Mouse (Mus musculus) testis, adult 2 months (tissue): ENCODE measurements around the gene Gm20388. TPM values are rescaled to one million over a fixed set of nuclear protein-coding genes. Genes with fewer than 3 reads are reported as not detected.

Experiments used
- H3K27ac ChIP-seq: fragments of 200-500 bp; 2 replicates; pipeline ENCODE4 v1.5.1; 2012; ENCODE audit warnings: low read depth, low read length; ENCODE audit not compliant: control insufficient read depth, insufficient read depth
- H3K27me3 ChIP-seq: fragments of 200-500 bp; 2 replicates; pipeline ENCODE4 v1.6.1; 2012; ENCODE audit warnings: mild to moderate bottlenecking, low read length, moderate library complexity; ENCODE audit not compliant: control insufficient read depth, insufficient read depth
- H3K36me3 ChIP-seq: fragments of 200-500 bp; 2 replicates; pipeline ENCODE4 v1.6.1; 2012; ENCODE audit warnings: mild to moderate bottlenecking, low read length; ENCODE audit not compliant: control insufficient read depth, insufficient read depth
- H3K4me1 ChIP-seq: fragments of 200-500 bp; 2 replicates; pipeline ENCODE4 v1.6.1; 2012; ENCODE audit warnings: low read length; ENCODE audit not compliant: control insufficient read depth, insufficient read depth
- H3K4me3 ChIP-seq: fragments of 200-500 bp; 2 replicates; pipeline ENCODE4 v1.5.1; 2012; ENCODE audit warnings: low read depth, mild to moderate bottlenecking, low read length, moderate library complexity, mixed read lengths; ENCODE audit not compliant: control insufficient read depth
- CTCF ChIP-seq: fragments of 200-500 bp; IDR thresholded peaks from 2 replicates; pipeline ENCODE4 v1.5.1; 2012; ENCODE audit warnings: low read depth, mild to moderate bottlenecking, inconsistent platforms, low read length, moderate library complexity; ENCODE audit not compliant: control insufficient read depth, insufficient read depth, insufficient replicate concordance
- POLR2A ChIP-seq: fragments of 200-500 bp; IDR thresholded peaks from 2 replicates; pipeline ENCODE4 v1.6.1; 2012; ENCODE audit warnings: low read depth, mild to moderate bottlenecking, inconsistent platforms, low read length, moderate library complexity; ENCODE audit not compliant: control insufficient read depth
- polyA plus RNA-seq: library from polyadenylated mRNA; depleted of rRNA; stranded (reverse); fragments of >200 nt; gene quantifications from 2 replicates; pipeline ENCODE4 v1.2.3, GENCODE M21; 2012

Gene Gm20388
- polyA plus RNA-seq, 1 experiment = 5.6 TPM

DNA sequence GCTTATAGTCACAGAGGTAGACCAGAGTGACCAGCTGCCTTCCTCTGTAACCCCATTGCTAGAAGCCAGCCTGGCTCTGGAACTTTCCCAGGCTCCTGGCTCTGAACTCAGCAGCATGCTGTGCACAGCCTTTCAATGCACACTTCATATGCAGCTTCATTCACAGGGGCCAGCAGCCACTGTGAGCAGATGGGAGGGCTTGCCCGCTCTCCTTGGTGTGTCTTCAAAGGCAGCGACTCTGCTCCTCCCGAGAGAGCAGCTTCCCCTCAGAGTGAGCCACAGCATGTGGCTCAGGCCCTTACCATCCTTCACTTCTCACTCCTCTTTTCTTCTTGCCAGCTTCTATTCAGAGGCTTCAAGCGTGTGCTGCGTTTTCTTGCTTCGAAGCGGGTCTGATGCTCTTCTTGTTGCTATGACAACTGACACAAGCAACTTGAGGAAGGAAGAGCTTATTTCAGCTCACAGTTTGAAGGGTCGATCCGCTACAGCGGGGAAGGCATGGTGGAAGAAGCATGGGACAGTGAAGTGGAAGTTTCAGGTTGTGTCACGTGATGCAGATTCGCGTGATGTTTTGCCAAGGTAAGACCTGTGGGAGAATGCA lies 4293.5 kb downstream of the Gm20388 start:
- H3K4me3 ChIP-seq = no peak overlapping the region
- no peaks in the 10 kb centered on the region for H3K27me3 ChIP-seq
- TF ChIP-seq POLR2A (no peak), CTCF (no peak)
- H3K36me3 ChIP-seq = no peaks in the 10 kb centered on the region
- no peak overlapping the region for H3K27ac ChIP-seq
- H3K4me1 ChIP-seq = no peaks in the 10 kb centered on the region

DNA sequence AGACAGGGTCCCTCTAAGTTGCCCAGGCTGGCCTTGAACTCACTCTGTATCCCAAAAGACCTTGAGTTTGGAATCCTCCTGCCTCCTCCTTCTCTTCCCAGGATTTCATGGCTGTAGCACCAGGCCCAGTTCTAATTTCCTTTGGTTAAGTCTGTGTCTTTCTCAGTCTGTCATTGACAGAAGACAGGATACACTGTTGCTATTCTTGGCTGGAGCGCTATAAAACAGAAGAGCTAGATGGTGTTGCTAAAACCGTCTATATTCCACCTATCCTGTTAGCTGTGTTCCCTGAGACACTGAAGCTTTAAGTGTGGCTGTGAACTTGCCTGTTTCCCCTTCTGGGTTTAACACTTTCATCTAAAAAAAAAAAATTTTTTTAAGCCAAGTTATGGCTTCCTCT lies 4301.5 kb downstream of the Gm20388 start:
- no peak overlapping the region for H3K27ac ChIP-seq
- H3K4me3 ChIP-seq = no peak overlapping the region
- TF ChIP-seq POLR2A = no peak
- TF ChIP-seq CTCF = no peak
- no peaks in the 10 kb centered on the region for H3K27me3 ChIP-seq
- no peaks in the 10 kb centered on the region for H3K36me3 ChIP-seq
- no peaks in the 10 kb centered on the region for H3K4me1 ChIP-seq

DNA sequence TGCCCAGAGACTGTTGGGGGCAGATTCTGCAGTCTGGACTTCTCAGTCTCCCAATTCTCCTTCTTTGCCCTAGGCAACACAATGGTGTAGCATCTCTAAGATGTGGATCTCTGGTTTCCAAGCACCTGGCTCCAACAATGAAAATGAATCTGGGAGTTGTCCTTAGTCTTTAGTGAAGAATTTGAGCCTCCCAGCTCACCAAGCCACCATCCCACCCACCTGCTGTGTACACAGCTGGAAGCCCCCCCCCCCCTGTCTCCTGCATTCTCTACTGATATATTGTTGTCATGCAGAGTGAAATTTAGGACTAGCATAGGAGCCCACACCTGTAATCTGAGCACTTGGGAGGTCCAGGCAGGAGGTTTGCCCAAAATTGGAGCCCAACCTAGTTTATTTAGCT lies 4306.3 kb downstream of the Gm20388 start:
- TF ChIP-seq CTCF (no peak), POLR2A (no peak)
- H3K27me3 ChIP-seq = no peaks in the 10 kb centered on the region
- H3K4me3 ChIP-seq = no peak overlapping the region
- no peaks in the 10 kb centered on the region for H3K36me3 ChIP-seq
- H3K27ac ChIP-seq = no peak overlapping the region
- peaks cover 6% of the 10 kb centered on the region for H3K4me1 ChIP-seq

DNA sequence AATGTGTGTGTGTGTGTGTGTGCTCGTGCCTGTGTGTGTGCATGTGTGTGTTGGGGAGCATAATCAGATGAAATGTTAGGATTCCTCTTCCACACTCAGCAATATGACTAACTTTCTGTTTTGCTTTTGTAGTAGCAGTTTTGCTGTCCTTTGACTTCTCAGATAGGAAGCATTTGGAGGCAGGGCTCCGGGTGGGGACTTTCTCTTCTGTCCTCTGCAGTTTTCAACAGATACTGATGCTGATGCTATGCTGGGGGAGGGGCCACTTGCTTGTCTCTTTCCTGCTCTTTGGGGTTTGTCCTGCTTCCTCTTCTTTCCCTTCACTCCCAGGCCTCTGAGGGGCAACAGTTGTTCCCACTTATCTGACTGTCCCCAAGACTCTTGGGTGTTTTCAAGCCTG lies 4319.2 kb downstream of the Gm20388 start:
- Histone ChIP-seq H3K4me1 (peaks cover 13% of the 10 kb centered on the region), H3K4me3 (no peak overlapping the region), H3K27me3 (no peaks in the 10 kb centered on the region), H3K27ac (no peak overlapping the region), H3K36me3 (no peaks in the 10 kb centered on the region)
- TF ChIP-seq CTCF (no peak), POLR2A (no peak)

DNA sequence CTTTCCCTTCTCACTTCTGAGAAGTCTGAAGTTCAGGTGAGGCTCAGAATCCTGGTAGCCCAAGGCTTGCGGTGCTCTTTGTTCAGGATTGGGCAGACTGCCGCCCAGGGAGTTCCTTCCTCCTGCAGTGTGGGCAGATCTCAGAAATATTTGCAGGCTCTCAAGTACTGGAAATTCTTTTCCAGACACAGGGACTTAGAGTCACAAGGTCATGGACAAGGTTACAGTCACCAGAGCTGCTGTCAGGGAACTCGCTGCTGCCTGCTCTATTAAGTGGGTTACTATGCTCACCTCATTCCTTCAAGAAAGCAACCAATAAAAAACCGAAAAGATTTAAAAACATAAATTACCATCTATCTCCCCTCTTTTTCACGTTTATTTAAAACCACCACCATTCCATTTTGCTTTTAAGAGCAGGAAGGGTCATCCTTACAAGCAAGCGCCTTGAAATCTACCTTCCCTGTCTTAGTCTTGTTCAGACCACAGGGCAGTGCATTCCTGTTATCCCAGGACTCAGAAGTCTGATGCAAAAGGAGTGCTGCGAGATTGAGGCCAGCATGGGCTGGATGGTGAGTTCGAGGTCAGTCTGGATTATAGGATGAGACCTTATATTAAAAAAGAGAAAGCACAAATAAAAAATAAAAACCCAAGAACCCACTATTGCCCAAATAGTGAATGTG lies 4320.0 kb downstream of the Gm20388 start:
- Histone ChIP-seq H3K4me3 (peak overlapping the region; percentile 33; the same call in 1 of the 2 replicates), H3K27ac (no peak overlapping the region), H3K36me3 (no peaks in the 10 kb centered on the region), H3K27me3 (no peaks in the 10 kb centered on the region), H3K4me1 (peaks cover 13% of the 10 kb centered on the region)
- TF ChIP-seq CTCF = no peak
- TF ChIP-seq POLR2A = no peak

- peak within 1 kb of the TSS; percentile 75 for H3K4me3 ChIP-seq
- TF ChIP-seq CTCF = no peak
- TF ChIP-seq POLR2A = no peak
- H3K27ac ChIP-seq = no peak within 1 kb of the TSS
- H3K4me1 ChIP-seq = peaks cover 13% of the 10 kb centered on the region
- no peaks in the 10 kb centered on the region for H3K36me3 ChIP-seq
- no peaks in the 10 kb centered on the region for H3K27me3 ChIP-seq
Observed at GRCm38 (mm10) chr8:124231176-124231484, 4320.5 kb downstream of the Gm20388 start, which contains the start of gene Galnt2. Gene Galnt2, plus strand, starts transcription at chr8:124231391.

DNA sequence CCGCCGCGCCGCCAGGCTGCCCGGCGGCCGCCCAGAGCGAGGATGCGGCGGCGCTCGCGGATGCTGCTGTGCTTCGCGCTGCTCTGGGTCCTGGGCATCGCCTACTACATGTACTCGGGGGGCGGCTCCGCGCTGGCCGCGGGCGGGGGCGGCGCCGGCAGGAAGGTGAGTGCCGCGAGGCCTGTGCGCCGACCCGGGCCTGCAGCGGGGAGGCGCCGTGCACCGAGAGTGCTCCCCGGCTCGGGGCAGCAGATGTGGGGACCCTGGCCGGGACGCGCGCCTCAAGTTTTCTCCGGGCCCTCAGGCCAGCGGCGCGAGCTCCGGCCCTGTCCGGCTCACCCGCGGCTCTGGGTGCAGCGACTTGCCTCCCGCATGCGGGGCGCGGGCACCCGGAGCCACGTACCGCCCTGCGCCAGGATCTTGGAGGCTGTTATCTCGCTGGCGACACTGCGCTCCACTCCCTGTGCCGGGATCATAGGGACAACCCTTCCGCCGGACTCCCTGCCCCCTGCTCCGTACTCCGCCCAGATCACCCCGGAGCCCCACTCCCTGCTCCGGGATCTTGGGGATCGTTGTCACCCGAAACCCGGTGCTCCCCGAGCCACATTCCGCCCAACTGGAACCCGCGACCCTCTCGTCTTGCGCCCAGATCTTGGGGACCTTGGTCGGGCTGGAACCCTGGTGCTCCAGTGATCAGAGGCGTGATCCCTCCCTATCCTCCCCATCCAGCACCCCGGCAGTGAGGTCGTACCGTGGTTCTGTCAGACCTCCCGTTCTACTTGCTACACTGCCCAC lies 4321.0 kb downstream of the Gm20388 start:
- H3K36me3 ChIP-seq = no peaks in the 10 kb centered on the region
- H3K4me3 ChIP-seq = peak overlapping the region; percentile 75
- no peak overlapping the region for H3K27ac ChIP-seq
- H3K27me3 ChIP-seq = no peaks in the 10 kb centered on the region
- peaks cover 13% of the 10 kb centered on the region for H3K4me1 ChIP-seq
- TF ChIP-seq CTCF = no peak
- no peak for TF ChIP-seq POLR2A

DNA sequence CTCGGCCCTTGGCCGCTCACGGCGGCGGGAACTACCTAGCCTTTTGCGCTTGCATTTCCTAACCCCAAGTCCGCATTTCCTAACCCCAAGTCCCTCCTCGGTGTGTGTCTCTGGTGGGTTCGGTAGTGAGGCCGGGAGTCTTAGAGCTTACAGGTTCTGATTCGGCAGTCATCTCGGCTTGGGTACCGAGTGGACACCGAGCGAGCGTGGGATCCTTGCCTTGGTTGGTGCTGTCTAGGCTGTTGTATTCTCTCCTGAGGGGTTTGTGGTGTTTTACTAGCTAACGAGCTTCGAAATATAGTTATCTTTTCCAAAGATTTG lies 4321.6 kb downstream of the Gm20388 start:
- Histone ChIP-seq H3K36me3 (no peaks in the 10 kb centered on the region), H3K27ac (no peak overlapping the region), H3K4me1 (peaks cover 13% of the 10 kb centered on the region), H3K4me3 (peak overlapping the region; percentile 75; the same call in 1 of the 2 replicates), H3K27me3 (no peaks in the 10 kb centered on the region)
- TF ChIP-seq CTCF (no peak), POLR2A (no peak)
